Mouse (Mus musculus): ENCODE data around the gene Brpf1.

DNA sequence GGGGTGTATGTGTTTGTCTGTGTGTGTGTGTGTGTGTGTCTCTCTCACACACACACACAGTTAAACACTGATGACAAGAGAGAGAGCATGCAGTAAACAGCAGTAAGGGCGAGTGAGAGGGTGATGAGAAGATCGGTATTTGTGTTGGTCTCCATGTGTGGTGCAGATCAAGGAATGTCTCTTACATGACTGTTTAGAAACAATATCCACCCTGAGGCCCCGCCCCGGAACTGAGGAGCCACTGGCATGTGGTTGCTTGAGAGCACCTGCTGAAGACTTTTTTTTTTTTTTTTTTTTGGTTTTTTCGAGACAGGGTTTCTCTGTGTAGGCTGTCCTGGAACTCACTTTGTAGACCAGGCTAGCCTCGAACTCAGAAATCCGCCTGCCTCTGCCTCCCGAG is 42.5 kb upstream of the Brpf1 start:
- no peak for TF ChIP-seq CTCF (IDR thresholded peaks at IDR 0.05; ENCODE audit: low read depth)
- TF ChIP-seq EP300 (optimal IDR thresholded peaks at IDR 0.05) = no peak
